ENCODE assay signal across 23 mouse cellular contexts in the genomic region with DNA sequence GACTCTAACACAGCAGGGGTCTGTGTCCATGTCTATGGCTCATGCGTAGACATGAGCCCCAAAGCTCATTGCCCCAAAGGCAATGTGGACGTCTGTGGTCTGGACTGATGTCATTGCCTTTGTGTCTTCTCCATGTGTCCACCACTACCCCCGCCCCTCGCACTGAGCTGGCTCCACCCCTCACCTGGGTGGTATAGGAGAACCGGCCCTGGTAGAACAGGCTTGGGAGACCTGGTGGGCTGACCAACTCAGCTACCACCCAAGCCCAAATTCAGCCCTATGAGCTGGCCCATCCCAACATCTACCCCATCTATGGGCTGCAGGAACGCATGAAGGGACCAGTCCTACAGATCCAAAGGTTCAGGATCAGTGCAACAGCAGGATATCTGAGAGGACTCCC.
DNase-seq lines count a peak whose midpoint lies in the region; ATAC-seq lines count a peak whose summit lies in the region.
"Had no signal": no experiment of that assay in that cellular context is flagged by ENCODE, and none has a peak within 500 bp of the region (broad histone marks: within the 10 kb centered on the region; RNA-seq: fewer than 3 reads in every experiment).

No protein-coding gene starts in this region.

- H3K27me3 ChIP-seq in embryonic facial prominence, embryonic 12.5 days = no peaks in the 10 kb centered on the region
- no peaks in the 10 kb centered on the region for H3K27me3 ChIP-seq in embryonic facial prominence, embryonic 10.5 days (replicated peaks; ENCODE audit: low read depth, poor library complexity, severe bottlenecking)
- no peaks in the 10 kb centered on the region for H3K27me3 ChIP-seq in heart, embryonic 11.5 days (ENCODE audit: control insufficient read depth, insufficient read depth, low read length)
- no peaks in the 10 kb centered on the region for H3K27me3 ChIP-seq in limb, embryonic 11.5 days (ENCODE audit: control insufficient read depth, insufficient read depth, low read length)
- H3K27me3 ChIP-seq in limb, embryonic 10.5 days (ENCODE audit: low read depth, poor library complexity, severe bottlenecking) = no peaks in the 10 kb centered on the region
- no peaks in the 10 kb centered on the region for H3K27me3 ChIP-seq in neural tube, embryonic 12.5 days (replicated peaks)
- no peaks in the 10 kb centered on the region for H3K27me3 ChIP-seq in neural tube, embryonic 15.5 days (replicated peaks)
- H3K27me3 ChIP-seq: embryonic facial prominence, embryonic 13.5 days; heart, embryonic 15.5 days; intestine, embryonic 15.5 days had no signal

- no peaks in the 10 kb centered on the region for H3K36me3 ChIP-seq in embryonic facial prominence, embryonic 12.5 days
- no peaks in the 10 kb centered on the region for H3K36me3 ChIP-seq in embryonic facial prominence, embryonic 10.5 days (replicated peaks)
- H3K36me3 ChIP-seq in heart, embryonic 11.5 days (ENCODE audit: control insufficient read depth, insufficient read depth, low read length) = no peaks in the 10 kb centered on the region
- no peaks in the 10 kb centered on the region for H3K36me3 ChIP-seq in limb, embryonic 11.5 days (ENCODE audit: control insufficient read depth, insufficient read depth, low read length)
- H3K36me3 ChIP-seq in limb, embryonic 10.5 days = no peaks in the 10 kb centered on the region
- H3K36me3 ChIP-seq in neural tube, embryonic 12.5 days = no peaks in the 10 kb centered on the region
- no peaks in the 10 kb centered on the region for H3K36me3 ChIP-seq in neural tube, embryonic 15.5 days
- H3K36me3 ChIP-seq: embryonic facial prominence, embryonic 13.5 days; G1E; heart, embryonic 15.5 days; intestine, embryonic 15.5 days had no signal

- 86% methylated on average over 6 of the region's 6 CpGs for WGBS in embryonic facial prominence, embryonic 12.5 days
- 91% methylated on average over 6 of the region's 6 CpGs for whole genome bisulfite sequencing in embryonic facial prominence, embryonic 10.5 days
- WGBS in heart, embryonic 11.5 days (ENCODE audit: insufficient replicate concordance) = 74% methylated on average over 6 of the region's 6 CpGs
- WGBS in limb, embryonic 11.5 days = 94% methylated on average over 6 of the region's 6 CpGs
- WGBS in limb, embryonic 10.5 days = 88% methylated on average over 6 of the region's 6 CpGs
- 92% methylated on average over 6 of the region's 6 CpGs for WGBS in neural tube, embryonic 12.5 days
- WGBS in neural tube, embryonic 15.5 days = 91% methylated on average over 6 of the region's 6 CpGs

- no peak overlapping the region for H3K4me3 ChIP-seq in embryonic facial prominence, embryonic 12.5 days
- H3K4me3 ChIP-seq in embryonic facial prominence, embryonic 10.5 days = no peak overlapping the region
- H3K4me3 ChIP-seq in heart, embryonic 11.5 days (ENCODE audit: low read depth, low read length) = no peak overlapping the region
- no peak overlapping the region for H3K4me3 ChIP-seq in limb, embryonic 11.5 days (ENCODE audit: low read depth, low read length)
- H3K4me3 ChIP-seq in limb, embryonic 10.5 days = no peak overlapping the region
- H3K4me3 ChIP-seq in neural tube, embryonic 12.5 days = no peak overlapping the region
- H3K4me3 ChIP-seq in neural tube, embryonic 15.5 days (replicated peaks) = no peak overlapping the region
- H3K4me3 ChIP-seq: embryonic facial prominence, embryonic 13.5 days; heart, adult 2 months; heart, embryonic 15.5 days; intestine, embryonic 15.5 days had no signal

- H3K9me3 ChIP-seq in embryonic facial prominence, embryonic 12.5 days = no peaks in the 10 kb centered on the region
- no peaks in the 10 kb centered on the region for H3K9me3 ChIP-seq in embryonic facial prominence, embryonic 10.5 days
- no peaks in the 10 kb centered on the region for H3K9me3 ChIP-seq in heart, embryonic 11.5 days (replicated peaks; ENCODE audit: control insufficient read depth, low read length)
- no peaks in the 10 kb centered on the region for H3K9me3 ChIP-seq in limb, embryonic 11.5 days (ENCODE audit: control insufficient read depth, low read length)
- no peaks in the 10 kb centered on the region for H3K9me3 ChIP-seq in limb, embryonic 10.5 days (replicated peaks)
- no peaks in the 10 kb centered on the region for H3K9me3 ChIP-seq in neural tube, embryonic 12.5 days
- no peaks in the 10 kb centered on the region for H3K9me3 ChIP-seq in neural tube, embryonic 15.5 days (replicated peaks)
- H3K9me3 ChIP-seq: embryonic facial prominence, embryonic 13.5 days; G1E; heart, embryonic 15.5 days; intestine, embryonic 15.5 days had no signal

- H3K9ac ChIP-seq in embryonic facial prominence, embryonic 12.5 days = no peak overlapping the region
- no peak overlapping the region for H3K9ac ChIP-seq in heart, embryonic 11.5 days (ENCODE audit: low read depth, low read length)
- no peak overlapping the region for H3K9ac ChIP-seq in limb, embryonic 11.5 days (ENCODE audit: low read length)
- H3K9ac ChIP-seq in neural tube, embryonic 12.5 days = no peak overlapping the region
- H3K9ac ChIP-seq in neural tube, embryonic 15.5 days (replicated peaks) = no peak overlapping the region
- H3K9ac ChIP-seq: embryonic facial prominence, embryonic 13.5 days; heart, embryonic 15.5 days; intestine, embryonic 15.5 days had no signal

- no peak overlapping the region for H3K27ac ChIP-seq in embryonic facial prominence, embryonic 12.5 days
- H3K27ac ChIP-seq in embryonic facial prominence, embryonic 10.5 days (replicated peaks) = no peak overlapping the region
- H3K27ac ChIP-seq in heart, embryonic 11.5 days (ENCODE audit: low read depth, low read length) = no peak overlapping the region
- no peak overlapping the region for H3K27ac ChIP-seq in limb, embryonic 11.5 days (replicated peaks; ENCODE audit: low read depth, low read length)
- no peak overlapping the region for H3K27ac ChIP-seq in limb, embryonic 10.5 days
- no peak overlapping the region for H3K27ac ChIP-seq in neural tube, embryonic 12.5 days
- H3K27ac ChIP-seq in neural tube, embryonic 15.5 days (replicated peaks) = no peak overlapping the region
- H3K27ac ChIP-seq: embryonic facial prominence, embryonic 13.5 days; heart, adult 2 months; heart, embryonic 15.5 days; intestine, embryonic 15.5 days had no signal

- H3K4me2 ChIP-seq in embryonic facial prominence, embryonic 12.5 days (replicated peaks) = no peak overlapping the region
- no peak overlapping the region for H3K4me2 ChIP-seq in heart, embryonic 11.5 days
- H3K4me2 ChIP-seq in limb, embryonic 11.5 days (ENCODE audit: low read depth, severe bottlenecking) = no peak overlapping the region
- no peak overlapping the region for H3K4me2 ChIP-seq in neural tube, embryonic 12.5 days (replicated peaks)
- no peak overlapping the region for H3K4me2 ChIP-seq in neural tube, embryonic 15.5 days
- H3K4me2 ChIP-seq: embryonic facial prominence, embryonic 13.5 days; heart, embryonic 15.5 days; intestine, embryonic 15.5 days had no signal

- ATAC-seq in embryonic facial prominence, embryonic 12.5 days (ENCODE audit: insufficient number of reproducible peaks, insufficient read depth, low FRiP score, low TSS enrichment) = 0 out of 2 replicates have a peak, but pooled peaks have one; percentile 22
- ATAC-seq in heart, embryonic 11.5 days (replicated peaks; ENCODE audit: insufficient number of reproducible peaks, low FRiP score, low TSS enrichment) = peak; percentile 68
- no peak for ATAC-seq in limb, embryonic 11.5 days (ENCODE audit: insufficient number of reproducible peaks, low FRiP score, low TSS enrichment, low read depth)
- 0 out of 2 replicates have a peak, but pooled peaks have one; percentile 25 for ATAC-seq in neural tube, embryonic 12.5 days (ENCODE audit: low FRiP score, low read depth)
- ATAC-seq in neural tube, embryonic 15.5 days (ENCODE audit: low FRiP score) = no peak
- ATAC-seq: CD4-positive, CD25-positive, alpha-beta regulatory T cell, adult 4 months; forebrain, embryonic 16.5 days; intestine, embryonic 15.5 days had no signal

- no peaks in the 10 kb centered on the region for H3K4me1 ChIP-seq in embryonic facial prominence, embryonic 12.5 days
- H3K4me1 ChIP-seq in embryonic facial prominence, embryonic 10.5 days = no peaks in the 10 kb centered on the region
- H3K4me1 ChIP-seq in heart, embryonic 11.5 days (ENCODE audit: control insufficient read depth, insufficient read depth, low read length) = no peaks in the 10 kb centered on the region
- no peaks in the 10 kb centered on the region for H3K4me1 ChIP-seq in limb, embryonic 11.5 days (ENCODE audit: control insufficient read depth, insufficient read depth, low read length)
- H3K4me1 ChIP-seq in limb, embryonic 10.5 days = no peaks in the 10 kb centered on the region
- H3K4me1 ChIP-seq in neural tube, embryonic 12.5 days = no peaks in the 10 kb centered on the region
- H3K4me1 ChIP-seq in neural tube, embryonic 15.5 days = no peaks in the 10 kb centered on the region
- H3K4me1 ChIP-seq: embryonic facial prominence, embryonic 13.5 days; heart, embryonic 15.5 days; intestine, embryonic 15.5 days had no signal

- no peak for DNase-seq in embryonic facial prominence, embryonic 10.5 days (ENCODE audit: low spot score)
- no peak for DNase-seq in heart, postnatal 4 days
- DNase-seq in limb, embryonic 11.5 days (ENCODE audit: low spot score) = peak; percentile 19
- no peak for DNase-seq in limb, embryonic 10.5 days (ENCODE audit: low spot score)
- DNase-seq: adrenal gland, adult 8-10 months; adrenal gland, postnatal 36 days; B cell, adult 2 months; cerebellum, adult 2 months; cerebellum, postnatal 14 days; embryo, embryonic 11 days; gastrocnemius, postnatal 10 days; heart, adult 2 months; heart, postnatal 14 days had no signal

Comparison
In these comparisons a context has a peak if more than half of its experiments do, and no peak if none do; other contexts are left out.
1. ATAC-seq: peak in embryonic facial prominence, embryonic 12.5 days (single experiment), heart, embryonic 11.5 days (single experiment) and neural tube, embryonic 12.5 days (single experiment); none in limb, embryonic 11.5 days (single experiment) and neural tube, embryonic 15.5 days (single experiment).